Mouse (Mus musculus) C2C12 (cell line): ENCODE results near the gene Bsn.

ENCODE experiments used
- CTCF ChIP-seq: IDR thresholded peaks from one replicate; pipeline ENCODE4 v1.5.1; 2011; ENCODE audit not compliant: control insufficient read depth, insufficient read depth, insufficient read length
- FOSL1 ChIP-seq: IDR thresholded peaks from one replicate; pipeline ENCODE4 v1.8.0; 2011; ENCODE audit warnings: mild to moderate bottlenecking, low read length; ENCODE audit not compliant: poor library complexity, insufficient read depth, severe bottlenecking
- MAX ChIP-seq: IDR thresholded peaks from one replicate; pipeline ENCODE4 v1.6.1; 2011; ENCODE audit warnings: mild to moderate bottlenecking, control low read depth
- MYOD1 ChIP-seq: IDR thresholded peaks from one replicate; pipeline ENCODE4 v1.6.1; 2011; ENCODE audit warnings: low read depth; ENCODE audit not compliant: control insufficient read depth, insufficient read length

- no peak for TF ChIP-seq MAX
- no peak for TF ChIP-seq MYOD1
- peak; percentile 69 for TF ChIP-seq CTCF
- TF ChIP-seq FOSL1, result no peak
Observed at GRCm38 (mm10) chr9:108067900-108068299, 122.3 kb downstream of the Bsn start.
